Mouse (Mus musculus) midbrain, embryonic 12.5 days (tissue): ENCODE results near the gene Dhrs4. TPM values are rescaled to one million over a fixed set of nuclear protein-coding genes. Genes with fewer than 3 reads are reported as not detected.
A peak's percentile ranks its signal among the peaks of the same experiment; 100 is the strongest.

Source experiments
- ATAC-seq: fragments of 200-750 bp; cut with Nextera tagmentation; 2 replicates; pipeline ENCODE4 v1.8.0; 2017; ENCODE audit warnings: low read depth, moderate TSS enrichment, moderate library complexity; ENCODE audit not compliant: low FRiP score
- H3K27ac ChIP-seq: fragments of 300-500 bp; sonication (generic); replicated peaks from 2 replicates; pipeline ENCODE4 v1.5.1; 2016; ENCODE audit warnings: mild to moderate bottlenecking
- H3K27me3 ChIP-seq: fragments of 300-500 bp; sonication (generic); 2 replicates; pipeline ENCODE4 v1.6.1; 2016; ENCODE audit warnings: mild to moderate bottlenecking
- H3K36me3 ChIP-seq: fragments of 300-500 bp; sonication (generic); 2 replicates; pipeline ENCODE4 v1.6.1; 2016
- H3K4me1 ChIP-seq: fragments of 300-500 bp; sonication (generic); 2 replicates; pipeline ENCODE4 v1.6.1; 2016
- H3K4me2 ChIP-seq: fragments of 300-500 bp; sonication (generic); replicated peaks from 2 replicates; pipeline ENCODE4 v1.6.1; 2016; ENCODE audit warnings: mild to moderate bottlenecking, moderate library complexity
- H3K4me3 ChIP-seq: fragments of 300-500 bp; sonication (generic); 2 replicates; pipeline ENCODE4 v1.5.1; 2016; ENCODE audit warnings: mild to moderate bottlenecking
- H3K9ac ChIP-seq: fragments of 300-500 bp; sonication (generic); replicated peaks from 2 replicates; pipeline ENCODE4 v1.6.1; 2016; ENCODE audit warnings: mild to moderate bottlenecking, moderate library complexity
- H3K9me3 ChIP-seq: fragments of 300-500 bp; sonication (generic); 2 replicates; pipeline ENCODE4 v1.6.1; 2016; ENCODE audit warnings: mild to moderate bottlenecking
- WGBS: fragments of 180-500 bp; shearing (Covaris S2); methylation state at CpG from one replicate; pipeline ENCODE4 v1.1.7; 2016; 5-methylcytosine and 5-hydroxymethylcytosine counted together
- polyA plus RNA-seq: library from polyadenylated mRNA; unstranded; fragments of >200 nt; fragmentation: Nextera tagmentation; extraction: Ambion mirVana; gene quantifications from 2 replicates; pipeline ENCODE4 v1.2.1, GENCODE M21; 2016

The Dhrs4 gene
- polyA plus RNA-seq: 38.2 and 39.6 TPM in 2 replicates

DNA sequence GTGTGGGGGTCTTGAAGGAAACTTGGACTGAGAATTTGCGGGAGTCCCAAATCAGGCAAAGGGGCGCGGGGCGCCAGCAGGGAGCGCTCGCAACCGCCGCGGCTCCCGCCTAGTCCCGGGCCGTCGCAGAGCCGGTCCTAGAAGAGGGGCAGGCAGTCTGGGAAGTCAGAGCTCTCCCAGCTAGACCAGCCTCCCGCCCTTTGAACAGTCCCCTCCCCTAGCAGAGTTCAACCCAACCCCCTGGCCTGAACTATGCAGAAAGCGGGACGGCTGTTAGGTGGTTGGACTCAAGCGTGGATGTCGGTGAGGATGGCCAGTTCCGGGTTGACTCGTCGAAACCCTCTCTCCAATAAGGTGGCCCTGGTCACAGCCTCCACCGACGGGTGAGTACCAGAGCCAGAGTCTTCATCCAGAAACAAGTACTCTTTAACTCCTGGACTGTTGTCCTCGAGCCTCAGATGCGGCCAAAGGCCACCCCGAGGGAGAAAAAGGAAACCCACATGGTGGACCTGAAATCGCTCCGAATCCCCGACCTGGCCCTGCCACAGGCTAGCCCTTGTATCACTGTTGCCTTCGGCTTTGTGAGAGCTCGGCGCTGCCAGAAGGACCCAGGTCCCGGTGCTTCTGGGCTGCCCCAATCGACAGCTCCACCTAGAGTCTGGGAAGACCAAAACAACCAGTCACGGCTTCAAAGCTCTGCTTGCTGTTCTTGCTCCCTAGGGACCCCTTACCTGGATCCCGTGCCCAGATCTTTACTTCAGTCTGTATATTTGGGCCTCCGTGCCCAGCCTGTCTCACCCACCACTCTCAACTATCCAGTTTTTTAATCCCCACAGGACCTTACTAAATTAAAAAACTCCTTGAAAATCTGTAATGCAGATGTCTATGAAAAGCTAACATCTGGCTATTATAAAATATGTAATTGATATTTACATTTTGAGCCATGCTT, at the start of gene Dhrs4:
TSS of gene Dhrs4 (plus strand) at position 108 of the 949 bp plus-strand sequence.
- ATAC-seq: peak; percentile 97
- no peaks in the 10 kb centered on the region for H3K36me3 ChIP-seq
- no peaks in the 10 kb centered on the region for H3K9me3 ChIP-seq
- peaks cover 6% of the 10 kb centered on the region; the same call in 1 of the 2 replicates for H3K4me1 ChIP-seq
- H3K4me3 ChIP-seq: peak within 1 kb of the TSS; percentile 56
- WGBS: 1% methylated on average over 38 of the region's 38 CpGs
- no peaks in the 10 kb centered on the region for H3K27me3 ChIP-seq
- peak within 1 kb of the TSS; percentile 43; the same call in 1 of the 2 replicates for H3K27ac ChIP-seq
- peak within 1 kb of the TSS; percentile 61 for H3K4me2 ChIP-seq
- peak within 1 kb of the TSS; percentile 60 for H3K9ac ChIP-seq

DNA sequence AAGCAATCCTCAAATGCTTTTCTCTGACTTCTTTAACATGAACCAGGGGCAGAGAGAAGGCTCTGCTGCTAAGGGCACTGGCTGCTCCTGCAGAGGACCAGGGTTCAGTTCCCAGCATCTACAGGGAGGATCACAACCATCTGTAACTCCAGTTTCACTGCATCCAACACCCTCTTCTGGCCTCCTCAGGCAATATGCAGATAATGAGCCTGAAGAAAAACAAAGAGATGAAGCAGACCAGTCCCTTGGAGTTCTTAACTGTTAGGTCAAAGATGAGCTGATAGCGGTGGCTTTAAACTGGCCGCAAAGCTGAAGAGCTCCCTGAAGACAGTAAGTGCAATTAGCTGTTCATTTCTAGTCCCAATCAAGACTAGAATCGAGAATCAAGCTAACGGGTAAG, 48.3 kb upstream of the Dhrs4 start:
- no peak for ATAC-seq
- no peak overlapping the region for H3K4me2 ChIP-seq
- no peaks in the 10 kb centered on the region for H3K27me3 ChIP-seq
- H3K27ac ChIP-seq: no peak overlapping the region
- H3K4me3 ChIP-seq: no peak overlapping the region
- WGBS: 95% methylated on average over 4 of the region's 4 CpGs
- H3K4me1 ChIP-seq: no peaks in the 10 kb centered on the region
- H3K36me3 ChIP-seq: no peaks in the 10 kb centered on the region
- no peaks in the 10 kb centered on the region for H3K9me3 ChIP-seq
- no peak overlapping the region for H3K9ac ChIP-seq

DNA sequence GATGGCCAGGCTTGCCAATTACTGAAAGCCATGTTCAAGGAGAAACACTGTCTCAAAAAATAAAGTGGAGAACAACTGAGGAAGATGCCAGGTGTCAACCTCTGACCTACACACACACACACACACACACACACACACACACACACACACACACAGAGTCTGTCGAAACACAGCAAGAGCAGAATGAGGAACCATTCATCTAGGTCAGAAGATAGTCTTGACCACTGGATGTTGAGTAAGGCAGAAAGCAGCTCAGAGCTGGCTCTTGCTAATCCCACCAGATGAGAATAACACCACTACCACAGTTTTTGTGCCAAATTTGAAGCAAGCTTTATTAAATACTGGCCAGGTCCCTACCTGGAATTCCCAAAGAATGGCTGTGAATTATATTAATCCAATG, 45.5 kb upstream of the Dhrs4 start:
- no peaks in the 10 kb centered on the region for H3K36me3 ChIP-seq
- no peak overlapping the region for H3K27ac ChIP-seq
- WGBS: 85% methylated on average over 1 of the region's 1 CpGs
- H3K4me2 ChIP-seq: no peak overlapping the region
- no peak for ATAC-seq
- no peaks in the 10 kb centered on the region for H3K4me1 ChIP-seq
- no peaks in the 10 kb centered on the region for H3K9me3 ChIP-seq
- no peaks in the 10 kb centered on the region for H3K27me3 ChIP-seq
- H3K9ac ChIP-seq: no peak overlapping the region
- no peak overlapping the region for H3K4me3 ChIP-seq

DNA sequence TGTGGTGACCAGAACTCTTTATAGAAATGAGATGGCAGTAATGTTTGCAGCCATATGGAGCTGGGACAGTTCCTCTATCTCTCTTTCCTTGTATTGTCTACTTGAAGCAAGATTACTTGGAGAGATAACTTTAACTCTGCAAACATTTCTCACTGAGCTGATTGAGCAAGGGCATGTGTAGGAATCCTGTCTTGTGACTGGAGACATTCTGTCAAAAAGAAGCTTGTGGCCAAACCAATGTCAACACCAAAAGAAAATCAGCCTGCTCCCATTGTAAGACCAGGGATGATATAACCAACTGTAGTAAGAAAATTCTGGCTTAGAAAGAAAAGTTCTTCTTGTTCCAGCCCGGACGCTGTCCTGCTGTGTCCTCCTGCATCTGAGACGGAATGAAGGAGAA, 43.7 kb upstream of the Dhrs4 start:
- 92% methylated on average over 3 of the region's 3 CpGs for WGBS

DNA sequence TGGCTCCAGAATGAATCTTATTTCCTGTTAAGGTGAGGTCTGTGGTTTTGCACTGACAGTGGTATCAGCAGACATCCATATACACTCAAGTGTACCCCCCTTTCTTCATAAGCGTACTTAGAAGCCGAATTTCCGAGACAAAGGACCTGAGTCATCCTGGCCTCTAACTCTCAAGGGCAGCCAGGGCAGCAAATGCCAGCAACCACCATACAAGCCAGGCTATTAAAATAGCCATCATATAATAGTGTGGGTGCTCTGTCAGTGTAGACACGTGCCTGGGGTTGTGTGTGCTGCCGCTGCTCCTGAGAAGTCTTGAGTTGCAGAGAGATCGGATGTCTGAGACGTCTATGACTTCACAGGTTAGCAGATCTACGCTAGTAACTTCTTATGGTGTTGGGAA, 41.4 kb upstream of the Dhrs4 start:
- Histone ChIP-seq H3K9ac (no peak overlapping the region), H3K4me2 (no peak overlapping the region), H3K4me3 (no peak overlapping the region), H3K36me3 (no peaks in the 10 kb centered on the region), H3K9me3 (no peaks in the 10 kb centered on the region), H3K4me1 (no peaks in the 10 kb centered on the region), H3K27me3 (no peaks in the 10 kb centered on the region), H3K27ac (no peak overlapping the region)
- no peak for ATAC-seq
- WGBS: 85% methylated on average over 8 of the region's 8 CpGs

More for the DNA sequence above, 43.7 kb upstream of the Dhrs4 start:
- Histone ChIP-seq H3K27ac (no peak overlapping the region), H3K27me3 (no peaks in the 10 kb centered on the region), H3K4me2 (no peak overlapping the region), H3K9me3 (no peaks in the 10 kb centered on the region), H3K4me3 (no peak overlapping the region), H3K4me1 (no peaks in the 10 kb centered on the region), H3K9ac (no peak overlapping the region), H3K36me3 (no peaks in the 10 kb centered on the region)
- no peak for ATAC-seq

DNA sequence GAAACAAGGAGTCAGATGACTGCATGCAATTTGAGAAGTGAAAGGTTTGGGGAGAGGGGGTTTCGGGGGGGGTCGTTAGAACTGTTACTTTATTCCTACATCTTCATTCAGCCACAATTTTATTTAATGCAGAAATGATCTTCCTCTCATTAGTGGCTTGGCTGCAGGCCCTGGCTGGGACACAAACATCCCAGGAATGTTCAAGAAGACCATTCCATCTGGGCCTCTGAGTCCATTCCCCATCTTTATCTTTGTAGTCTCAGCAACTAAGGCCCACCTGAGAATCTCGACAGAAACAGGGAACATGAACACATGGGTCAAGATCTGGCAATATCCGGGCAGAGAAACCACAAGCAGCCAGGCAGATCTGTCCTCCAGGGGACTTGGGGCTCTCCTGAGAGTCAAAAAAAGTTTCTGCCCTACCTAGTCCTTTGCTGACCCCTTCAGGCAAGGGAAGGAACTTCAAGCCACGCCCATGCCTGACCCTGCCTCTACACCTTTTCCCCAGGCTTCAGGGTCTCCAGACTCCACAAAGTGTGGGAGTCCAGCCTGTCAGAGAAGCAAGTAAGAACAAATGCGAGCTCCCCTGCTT, 40.3 kb upstream of the Dhrs4 start:
- no peak overlapping the region for H3K9ac ChIP-seq
- no peaks in the 10 kb centered on the region for H3K9me3 ChIP-seq
- no peaks in the 10 kb centered on the region for H3K27me3 ChIP-seq
- ATAC-seq: no peak
- no peaks in the 10 kb centered on the region for H3K36me3 ChIP-seq
- no peak overlapping the region for H3K4me3 ChIP-seq
- WGBS: 38% methylated on average over 6 of the region's 6 CpGs
- no peak overlapping the region for H3K27ac ChIP-seq
- no peaks in the 10 kb centered on the region for H3K4me1 ChIP-seq
- H3K4me2 ChIP-seq: no peak overlapping the region

DNA sequence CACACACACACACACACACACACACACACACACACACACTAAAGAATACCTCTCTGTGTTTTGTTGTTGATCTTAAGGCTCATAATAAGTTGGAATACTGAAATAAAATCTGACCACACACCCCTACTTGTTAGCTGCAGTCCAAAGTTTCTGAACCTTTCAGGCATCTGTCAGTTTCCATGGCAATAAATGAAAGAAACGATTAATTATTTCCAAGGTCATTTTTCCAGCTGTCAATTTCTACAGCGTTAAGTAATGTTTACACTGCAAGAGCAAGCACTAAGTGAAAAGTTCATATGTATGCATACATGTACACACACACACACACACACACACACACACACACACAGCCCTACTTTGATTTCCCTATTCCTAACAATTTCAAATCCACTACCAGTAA, 20.9 kb upstream of the Dhrs4 start:
- no peaks in the 10 kb centered on the region for H3K9me3 ChIP-seq
- WGBS: 88% methylated on average over 2 of the region's 2 CpGs

DNA sequence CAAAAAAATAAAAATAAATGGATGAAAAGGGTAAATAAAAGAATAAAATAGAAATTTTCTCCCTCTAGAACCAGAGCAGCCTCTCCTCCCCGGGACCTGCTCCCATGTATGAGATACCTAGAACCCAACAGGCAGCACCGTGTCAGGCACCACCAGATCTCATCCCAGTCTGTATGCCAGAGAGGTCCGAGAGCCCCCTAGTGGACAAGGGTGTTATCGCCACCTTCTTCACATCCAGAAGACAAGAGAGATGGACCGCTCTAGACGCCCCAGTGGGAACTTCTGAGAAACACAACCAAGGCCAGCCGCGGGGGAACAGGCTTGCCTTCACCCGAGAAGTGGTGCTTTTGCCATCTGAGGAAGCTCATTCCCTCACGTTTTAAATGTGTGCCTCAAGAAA, 20.3 kb upstream of the Dhrs4 start:
- Histone ChIP-seq H3K4me2 (no peak overlapping the region), H3K9me3 (no peaks in the 10 kb centered on the region), H3K36me3 (no peaks in the 10 kb centered on the region), H3K4me3 (no peak overlapping the region), H3K27ac (no peak overlapping the region), H3K27me3 (no peaks in the 10 kb centered on the region), H3K9ac (no peak overlapping the region), H3K4me1 (no peaks in the 10 kb centered on the region)
- no peak for ATAC-seq
- 30% methylated on average over 10 of the region's 10 CpGs for WGBS

More for the DNA sequence above, 20.9 kb upstream of the Dhrs4 start:
- no peak overlapping the region for H3K4me2 ChIP-seq
- H3K4me1 ChIP-seq: no peaks in the 10 kb centered on the region
- H3K4me3 ChIP-seq: no peak overlapping the region
- no peaks in the 10 kb centered on the region for H3K36me3 ChIP-seq
- H3K9ac ChIP-seq: no peak overlapping the region
- no peak for ATAC-seq
- H3K27ac ChIP-seq: no peak overlapping the region
- no peaks in the 10 kb centered on the region for H3K27me3 ChIP-seq

DNA sequence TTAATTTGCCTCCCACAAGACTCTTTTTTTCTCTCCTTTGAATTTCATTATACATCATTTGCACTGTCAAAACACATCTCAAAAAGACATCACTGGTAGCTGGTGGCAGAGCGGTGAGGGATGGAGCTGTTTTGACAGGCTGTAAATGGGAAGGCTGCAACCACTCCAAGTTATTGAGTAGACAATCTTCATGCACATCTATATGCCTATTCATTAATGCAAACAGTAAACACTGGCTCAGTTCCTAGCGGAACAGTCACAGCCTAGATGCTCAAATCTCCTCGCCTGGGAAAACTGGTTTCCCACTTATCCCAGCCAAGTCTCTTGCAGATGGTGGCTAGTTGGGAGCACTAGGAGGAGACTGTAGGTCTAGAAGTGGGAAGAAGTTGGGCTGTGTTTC, 19.8 kb upstream of the Dhrs4 start:
- H3K27ac ChIP-seq: no peak overlapping the region
- H3K36me3 ChIP-seq: no peaks in the 10 kb centered on the region
- H3K27me3 ChIP-seq: no peaks in the 10 kb centered on the region
- H3K4me1 ChIP-seq: no peaks in the 10 kb centered on the region
- ATAC-seq: no peak
- H3K9me3 ChIP-seq: no peaks in the 10 kb centered on the region
- no peak overlapping the region for H3K9ac ChIP-seq
- no peak overlapping the region for H3K4me3 ChIP-seq
- no peak overlapping the region for H3K4me2 ChIP-seq
- WGBS: 93% methylated on average over 3 of the region's 3 CpGs

DNA sequence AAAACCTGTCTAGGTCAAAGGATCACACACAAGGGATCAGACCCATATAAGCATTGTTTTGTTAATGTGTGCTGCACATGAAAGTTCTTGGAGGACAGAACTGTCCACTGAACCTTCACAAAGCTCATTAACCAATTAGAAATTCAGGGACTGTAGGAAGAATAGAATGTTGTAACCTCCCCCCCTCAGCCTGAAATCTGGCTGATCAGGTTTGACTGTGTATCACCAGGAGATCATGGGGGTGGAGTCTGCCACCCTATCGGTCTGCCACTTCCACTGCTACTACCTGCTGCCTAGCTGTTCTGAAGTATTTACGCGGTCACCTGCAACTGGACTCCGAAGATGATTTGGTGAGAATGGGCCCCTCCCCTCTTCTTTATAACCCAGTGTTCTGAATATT, 18.8 kb upstream of the Dhrs4 start:
- H3K4me1 ChIP-seq: no peaks in the 10 kb centered on the region
- WGBS: 69% methylated on average over 4 of the region's 4 CpGs
- ATAC-seq: no peak
- no peak overlapping the region for H3K4me3 ChIP-seq
- no peak overlapping the region for H3K9ac ChIP-seq
- no peaks in the 10 kb centered on the region for H3K9me3 ChIP-seq
- no peaks in the 10 kb centered on the region for H3K27me3 ChIP-seq
- H3K27ac ChIP-seq: no peak overlapping the region
- H3K36me3 ChIP-seq: no peaks in the 10 kb centered on the region
- no peak overlapping the region for H3K4me2 ChIP-seq

DNA sequence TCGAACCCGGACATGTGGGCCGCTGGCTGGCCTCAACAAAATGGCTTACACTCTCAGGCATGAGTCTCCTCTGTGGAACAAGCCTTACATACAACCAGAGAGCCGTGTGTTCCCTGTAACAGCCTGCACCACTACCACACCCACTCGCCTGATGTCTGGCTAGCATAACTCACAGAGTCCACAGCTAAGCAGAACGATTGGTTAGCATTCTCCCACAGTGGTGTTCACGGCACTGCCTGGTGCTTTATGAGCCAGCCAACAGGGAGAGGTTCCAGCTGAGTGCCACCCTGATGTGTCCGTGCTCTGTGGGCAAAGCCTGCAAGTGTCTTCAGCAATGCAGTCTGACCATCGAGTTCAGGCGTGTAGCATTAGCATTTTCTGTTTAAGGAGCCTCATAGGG, 18.3 kb upstream of the Dhrs4 start:
- ATAC-seq: no peak
- H3K27ac ChIP-seq: no peak overlapping the region
- H3K9me3 ChIP-seq: no peaks in the 10 kb centered on the region
- H3K9ac ChIP-seq: no peak overlapping the region
- H3K36me3 ChIP-seq: no peaks in the 10 kb centered on the region
- 77% methylated on average over 10 of the region's 10 CpGs for whole genome bisulfite sequencing
- H3K4me2 ChIP-seq: no peak overlapping the region
- no peak overlapping the region for H3K4me3 ChIP-seq
- no peaks in the 10 kb centered on the region for H3K4me1 ChIP-seq
- no peaks in the 10 kb centered on the region for H3K27me3 ChIP-seq

DNA sequence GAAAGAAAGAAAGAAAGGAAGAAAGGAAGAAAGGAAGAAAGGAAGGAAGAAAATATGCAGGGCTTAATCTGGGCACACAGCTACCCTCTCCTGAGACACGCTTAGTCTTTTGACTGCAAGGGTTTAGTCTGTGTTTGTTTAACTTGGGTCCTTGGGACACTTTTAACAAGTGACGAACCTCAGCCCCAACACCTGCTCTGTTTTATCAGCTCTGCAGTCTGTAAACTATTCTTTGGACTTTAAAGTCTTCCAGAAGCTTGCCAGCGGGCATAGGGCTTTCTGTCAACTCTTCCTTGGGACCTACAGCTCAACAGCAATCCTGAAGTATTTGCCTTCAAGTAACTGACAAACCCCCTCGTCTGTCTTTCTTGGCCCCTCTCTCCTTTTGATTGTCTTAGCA, 16.8 kb upstream of the Dhrs4 start:
- H3K27ac ChIP-seq: no peak overlapping the region
- 62% methylated on average over 4 of the region's 4 CpGs for WGBS
- no peak for ATAC-seq

More for the DNA sequence above, 16.8 kb upstream of the Dhrs4 start:
- H3K4me1 ChIP-seq: no peaks in the 10 kb centered on the region
- no peak overlapping the region for H3K9ac ChIP-seq
- no peaks in the 10 kb centered on the region for H3K36me3 ChIP-seq
- H3K4me3 ChIP-seq: no peak overlapping the region
- H3K9me3 ChIP-seq: no peaks in the 10 kb centered on the region
- no peaks in the 10 kb centered on the region for H3K27me3 ChIP-seq
- H3K4me2 ChIP-seq: no peak overlapping the region
